Mouse (Mus musculus): Measurements from ENCODE around the gene Meaf6.

- TF ChIP-seq CTCF (IDR thresholded peaks at IDR 0.05; ENCODE audit: control insufficient read depth, insufficient read depth, low read length) (no peak), POLR2A (IDR thresholded peaks at IDR 0.05; ENCODE audit: borderline replicate concordance, control insufficient read depth, low read depth, low read length) (no peak)
These were observed 49.7 kb downstream of the Meaf6 start for GRCm38 (mm10) chr4:125134631-125135030.

Data from bone marrow, adult 2 months (tissue).